Mouse (Mus musculus): ENCODE measurements around the gene Rps29. TPM values are rescaled to one million over a fixed set of nuclear protein-coding genes. Genes with fewer than 3 reads are reported as not detected.
"Not testable (repeated sequence)": the region's sequence is repeated elsewhere in the genome, so short reads cannot be mapped to it uniquely, and the experiment has no call there.

The Rps29 gene
- polyA plus RNA-seq (2012): 65.5 and 410 TPM in 2 replicates

GRCm38 (mm10) chr12:69158765-69159577 is at the start of gene Rps29:
Gene Rps29, minus strand, starts transcription at chr12:69159186.
- peaks cover 33% of the 10 kb centered on the region for H3K36me3 ChIP-seq (ENCODE audit: control insufficient read depth)
- peaks cover 29% of the 10 kb centered on the region for H3K4me1 ChIP-seq (ENCODE audit: control insufficient read depth)
- not testable (repeated sequence) for H3K9me3 ChIP-seq (ENCODE audit: control insufficient read depth, low read length); H3K27me3 ChIP-seq (ENCODE audit: control insufficient read depth)
- H3K4me3 ChIP-seq (replicated peaks): peak within 1 kb of the TSS; percentile 91

GRCm38 (mm10) chr12:69208520-69208919 is 49.5 kb upstream of the Rps29 start:
- Histone ChIP-seq H3K4me3 (replicated peaks) (no peak overlapping the region), H3K27me3 (ENCODE audit: control insufficient read depth) (no peaks in the 10 kb centered on the region), H3K36me3 (ENCODE audit: control insufficient read depth) (peaks cover 89% of the 10 kb centered on the region), H3K4me1 (ENCODE audit: control insufficient read depth) (no peaks in the 10 kb centered on the region), H3K9me3 (ENCODE audit: control insufficient read depth, low read length) (no peaks in the 10 kb centered on the region)
- TF ChIP-seq TAL1 (IDR thresholded peaks at IDR 0.05; ENCODE audit: low read length) (no peak), GATA1 (IDR thresholded peaks at IDR 0.05; ENCODE audit: low read length) (no peak)

- no peak overlapping the region for H3K4me3 ChIP-seq (replicated peaks)
- peaks cover 90% of the 10 kb centered on the region for H3K36me3 ChIP-seq (ENCODE audit: control insufficient read depth)
- H3K4me1 ChIP-seq (ENCODE audit: control insufficient read depth): no peaks in the 10 kb centered on the region
- TF ChIP-seq TAL1 (IDR thresholded peaks at IDR 0.05; ENCODE audit: low read length) (no peak), GATA1 (IDR thresholded peaks at IDR 0.05; ENCODE audit: low read length) (no peak)
- no peaks in the 10 kb centered on the region for H3K9me3 ChIP-seq (ENCODE audit: control insufficient read depth, low read length)
- H3K27me3 ChIP-seq (ENCODE audit: control insufficient read depth): no peaks in the 10 kb centered on the region
Measured at GRCm38 (mm10) chr12:69207926-69208325, 48.9 kb upstream of the Rps29 start.

GRCm38 (mm10) chr12:69207396-69207795 is 48.4 kb upstream of the Rps29 start:
- H3K27me3 ChIP-seq (ENCODE audit: control insufficient read depth): no peaks in the 10 kb centered on the region
- no peak overlapping the region for H3K4me3 ChIP-seq (replicated peaks)
- H3K4me1 ChIP-seq (ENCODE audit: control insufficient read depth): no peaks in the 10 kb centered on the region
- H3K9me3 ChIP-seq (ENCODE audit: control insufficient read depth, low read length): no peaks in the 10 kb centered on the region
- peaks cover 91% of the 10 kb centered on the region for H3K36me3 ChIP-seq (ENCODE audit: control insufficient read depth)
- TF ChIP-seq GATA1 (IDR thresholded peaks at IDR 0.05; ENCODE audit: low read length): no peak
- no peak for TF ChIP-seq TAL1 (IDR thresholded peaks at IDR 0.05; ENCODE audit: low read length)

- H3K27me3 ChIP-seq (ENCODE audit: control insufficient read depth): no peaks in the 10 kb centered on the region
- peaks cover 5% of the 10 kb centered on the region for H3K4me1 ChIP-seq (ENCODE audit: control insufficient read depth)
- no peak within 1 kb of the TSS for H3K4me3 ChIP-seq (replicated peaks)
- H3K36me3 ChIP-seq (ENCODE audit: control insufficient read depth): peaks cover 89% of the 10 kb centered on the region
- no peaks in the 10 kb centered on the region for H3K9me3 ChIP-seq (ENCODE audit: control insufficient read depth, low read length)
- TF ChIP-seq TAL1 (IDR thresholded peaks at IDR 0.05; ENCODE audit: low read length): no peak
- no peak for TF ChIP-seq GATA1 (IDR thresholded peaks at IDR 0.05; ENCODE audit: low read length)
Measured at GRCm38 (mm10) chr12:69204052-69204833, 45.3 kb upstream of the Rps29 start, which contains the start of gene Gm49384. Gene Gm49384, minus strand, starts transcription at chr12:69204267.

- Histone ChIP-seq H3K27me3 (ENCODE audit: control insufficient read depth) (no peaks in the 10 kb centered on the region), H3K4me3 (replicated peaks) (peak overlapping the region; percentile 70)
Measured at GRCm38 (mm10) chr12:69198985-69199384, 40.0 kb upstream of the Rps29 start.

GRCm38 (mm10) chr12:69198164-69198535 is 39.2 kb upstream of the Rps29 start, which contains the start of gene Dnaaf2:
Gene Dnaaf2, minus strand, starts transcription at chr12:69198429.
- H3K36me3 ChIP-seq (ENCODE audit: control insufficient read depth): peaks cover 49% of the 10 kb centered on the region
- H3K27me3 ChIP-seq (ENCODE audit: control insufficient read depth): no peaks in the 10 kb centered on the region
- peaks cover 37% of the 10 kb centered on the region for H3K4me1 ChIP-seq (ENCODE audit: control insufficient read depth)
- TF ChIP-seq TAL1 (IDR thresholded peaks at IDR 0.05; ENCODE audit: low read length): no peak
- no peak for TF ChIP-seq GATA1 (IDR thresholded peaks at IDR 0.05; ENCODE audit: low read length)
- H3K4me3 ChIP-seq (replicated peaks): peak within 1 kb of the TSS; percentile 70
- H3K9me3 ChIP-seq (ENCODE audit: control insufficient read depth, low read length): no peaks in the 10 kb centered on the region

More at GRCm38 (mm10) chr12:69198985-69199384, 40.0 kb upstream of the Rps29 start:
- Histone ChIP-seq H3K36me3 (ENCODE audit: control insufficient read depth) (peaks cover 53% of the 10 kb centered on the region), H3K4me1 (ENCODE audit: control insufficient read depth) (peaks cover 33% of the 10 kb centered on the region), H3K9me3 (ENCODE audit: control insufficient read depth, low read length) (no peaks in the 10 kb centered on the region)
- TF ChIP-seq GATA1 (IDR thresholded peaks at IDR 0.05; ENCODE audit: low read length): no peak
- TF ChIP-seq TAL1 (IDR thresholded peaks at IDR 0.05; ENCODE audit: low read length): no peak

- TF ChIP-seq TAL1 (IDR thresholded peaks at IDR 0.05; ENCODE audit: low read length): no peak
- no peak for TF ChIP-seq GATA1 (IDR thresholded peaks at IDR 0.05; ENCODE audit: low read length)
- H3K36me3 ChIP-seq (ENCODE audit: control insufficient read depth): peaks cover 49% of the 10 kb centered on the region
- H3K4me3 ChIP-seq (replicated peaks): peak overlapping the region; percentile 70
- peaks cover 40% of the 10 kb centered on the region for H3K4me1 ChIP-seq (ENCODE audit: control insufficient read depth)
- no peaks in the 10 kb centered on the region for H3K9me3 ChIP-seq (ENCODE audit: control insufficient read depth, low read length)
- H3K27me3 ChIP-seq (ENCODE audit: control insufficient read depth): no peaks in the 10 kb centered on the region
Measured at GRCm38 (mm10) chr12:69197378-69198163, 38.6 kb upstream of the Rps29 start.
